Mouse (Mus musculus) MEL (cell line): ENCODE results near the gene Mapk8ip1. TPM values are rescaled to one million over a fixed set of nuclear protein-coding genes. Genes with fewer than 3 reads are reported as not detected.

ENCODE experiments used
- DNase-seq: peaks from one replicate; pipeline ENCODE4 v3.0.0; 2011; ENCODE audit warnings: low read depth, low spot score
- H3K27ac ChIP-seq: 2 replicates; pipeline ENCODE4 v1.5.1; 2012; ENCODE audit warnings: low read depth, mild to moderate bottlenecking, control low read depth, low read length, moderate library complexity; ENCODE audit not compliant: control insufficient read depth
- H3K27me3 ChIP-seq, 2 experiments: fragments of 150-350 bp in 1 of 2; sonication (generic) in 1 of 2; 2 replicates each; pipeline ENCODE4 v1.6.1; 2012; ENCODE audit warnings: low read length in 2 of 2, mild to moderate bottlenecking in 2 of 2, improper control_type of control experiment in 1 of 2, moderate library complexity in 1 of 2; ENCODE audit not compliant: insufficient read depth in 2 of 2, control insufficient read depth in 1 of 2
- H3K36me3 ChIP-seq, 2 experiments: 2 replicates each; pipeline ENCODE4 v1.6.1; 2012 to 2014; ENCODE audit warnings: low read length in 2 of 2, improper control_type of control experiment in 1 of 2, inconsistent platforms in 1 of 2, mild to moderate bottlenecking in 1 of 2; ENCODE audit not compliant: insufficient read depth in 2 of 2, control insufficient read depth in 1 of 2
- H3K4me1 ChIP-seq, 2 experiments: fragments of 150-350 bp in 1 of 2; sonication (generic) in 1 of 2; 2 replicates each; pipeline ENCODE4 v1.6.1; 2012; ENCODE audit warnings: low read length in 2 of 2, improper control_type of control experiment in 1 of 2, mild to moderate bottlenecking in 1 of 2; ENCODE audit not compliant: insufficient read depth in 2 of 2, control insufficient read depth in 1 of 2
- H3K4me3 ChIP-seq, 2 experiments: fragments of 150-350 bp in 1 of 2; sonication (generic) in 1 of 2; 2 replicates each; pipeline ENCODE4 v1.5.1; 2012; ENCODE audit warnings: low read depth in 2 of 2, low read length in 2 of 2, mild to moderate bottlenecking in 2 of 2, moderate library complexity in 2 of 2, control low read depth in 1 of 2, improper control_type of control experiment in 1 of 2; ENCODE audit not compliant: control insufficient read depth in 1 of 2, insufficient read depth in 1 of 2
- H3K79me2 ChIP-seq: 2 replicates; pipeline ENCODE4 v1.6.1; 2012; ENCODE audit warnings: mild to moderate bottlenecking, low read length, moderate library complexity; ENCODE audit not compliant: control insufficient read depth, poor library complexity, insufficient read depth
- H3K9ac ChIP-seq: 2 replicates; pipeline ENCODE4 v1.6.1; 2012; ENCODE audit warnings: low read depth, mild to moderate bottlenecking, control low read depth, low read length, moderate library complexity; ENCODE audit not compliant: control insufficient read depth, poor library complexity, severe bottlenecking
- H3K9me3 ChIP-seq: fragments of 150-350 bp; sonication (generic); replicated peaks from 2 replicates; pipeline ENCODE4 v1.6.1; 2012; ENCODE audit warnings: mild to moderate bottlenecking, low read length, improper control_type of control experiment, moderate library complexity; ENCODE audit not compliant: insufficient read depth
- BHLHE40 ChIP-seq: IDR thresholded peaks from 2 replicates; pipeline ENCODE4 v1.6.1; 2012; ENCODE audit warnings: low read depth, mild to moderate bottlenecking, inconsistent platforms, low read length, improper control_type of control experiment, borderline replicate concordance
- CHD1 ChIP-seq: IDR thresholded peaks from 2 replicates; pipeline ENCODE4 v1.6.1; 2012; ENCODE audit warnings: low read depth, mild to moderate bottlenecking, inconsistent platforms, low read length, improper control_type of control experiment
- CHD2 ChIP-seq: IDR thresholded peaks from 2 replicates; pipeline ENCODE4 v1.6.1; 2011; ENCODE audit warnings: low read length, improper control_type of control experiment
- CTCF ChIP-seq, 3 experiments: IDR thresholded peaks in 2 of 3; conservative IDR thresholded peaks in 1 of 3; 2 replicates each; pipeline ENCODE4 v1.5.1; 2011 to 2012; ENCODE audit warnings: low read length in 3 of 3, low read depth in 2 of 3, mild to moderate bottlenecking in 2 of 3, improper control_type of control experiment in 1 of 3, inconsistent platforms in 1 of 3, mixed read lengths in 1 of 3, moderate library complexity in 1 of 3; ENCODE audit not compliant: control insufficient read depth in 1 of 3, insufficient read depth in 1 of 3, poor library complexity in 1 of 3, severe bottlenecking in 1 of 3
- ETS1 ChIP-seq: IDR thresholded peaks from 2 replicates; pipeline ENCODE4 v1.6.1; 2012; ENCODE audit warnings: low read depth, mild to moderate bottlenecking, inconsistent platforms, low read length, improper control_type of control experiment, moderate library complexity
- GATA1 ChIP-seq: IDR thresholded peaks from 2 replicates; pipeline ENCODE4 v1.6.1; 2011; ENCODE audit warnings: low read depth, low read length, improper control_type of control experiment
- JUND ChIP-seq: IDR thresholded peaks from 2 replicates; pipeline ENCODE4 v1.6.1; 2011; ENCODE audit warnings: low read depth, mild to moderate bottlenecking, improper control_type of control experiment, low read length
- MAZ ChIP-seq: IDR thresholded peaks from 2 replicates; pipeline ENCODE4 v1.6.1; 2012; ENCODE audit warnings: low read depth, mild to moderate bottlenecking, inconsistent platforms, low read length, improper control_type of control experiment
- MEF2A ChIP-seq: IDR thresholded peaks from 2 replicates; pipeline ENCODE4 v1.6.1; 2014; ENCODE audit warnings: low read depth, mild to moderate bottlenecking, inconsistent platforms, low read length, improper control_type of control experiment; ENCODE audit not compliant: poor library complexity, insufficient replicate concordance, severe bottlenecking; ENCODE audit errors: extremely low read depth
- MXI1 ChIP-seq: IDR thresholded peaks from 2 replicates; pipeline ENCODE4 v1.6.1; 2011; ENCODE audit warnings: mild to moderate bottlenecking, low read depth, low read length, improper control_type of control experiment
- RAD21 ChIP-seq: IDR thresholded peaks from 2 replicates; pipeline ENCODE4 v1.6.1; 2011; ENCODE audit warnings: mild to moderate bottlenecking, low read depth, low read length, improper control_type of control experiment
- RCOR1 ChIP-seq: IDR thresholded peaks from 2 replicates; pipeline ENCODE4 v1.6.1; 2012; ENCODE audit warnings: low read depth, mild to moderate bottlenecking, inconsistent platforms, low read length, improper control_type of control experiment
- TAL1 ChIP-seq: IDR thresholded peaks from 2 replicates; pipeline ENCODE4 v1.6.1; 2012; ENCODE audit warnings: mild to moderate bottlenecking, inconsistent platforms, low read length, moderate library complexity, mixed read lengths
- TBP ChIP-seq: IDR thresholded peaks from 2 replicates; pipeline ENCODE4 v1.8.0; 2011; ENCODE audit warnings: low read depth, low read length, improper control_type of control experiment
- USF2 ChIP-seq, 2 experiments: IDR thresholded peaks; 2 replicates each; pipeline ENCODE4 v1.6.1; 2011 to 2012; ENCODE audit warnings: improper control_type of control experiment in 2 of 2, low read length in 2 of 2, borderline replicate concordance in 1 of 2, inconsistent platforms in 1 of 2, low read depth in 1 of 2, mild to moderate bottlenecking in 1 of 2; ENCODE audit not compliant: insufficient read depth in 1 of 2
- ZC3H11A ChIP-seq: IDR thresholded peaks from 2 replicates; pipeline ENCODE4 v1.6.1; 2012; ENCODE audit warnings: low read depth, mild to moderate bottlenecking, inconsistent platforms, low read length, improper control_type of control experiment
- ZMIZ1 ChIP-seq: IDR thresholded peaks from 2 replicates; pipeline ENCODE4 v1.6.1; 2012; ENCODE audit warnings: low read depth, mild to moderate bottlenecking, inconsistent platforms, low read length, improper control_type of control experiment, moderate library complexity
- polyA plus RNA-seq, 2 experiments: library from polyadenylated mRNA; stranded (reverse) in 1 of 2; unstranded in 1 of 2; fragments of >175 nt in 1 of 2; fragments of >200 nt in 1 of 2; gene quantifications; 2 replicates each; pipeline versions ENCODE4 v1.2.1 to v1.2.4; 2012; ENCODE audit warnings: low replicate concordance in 2 of 2, low read depth in 1 of 2; ENCODE audit not compliant: insufficient read length in 2 of 2, insufficient read depth in 1 of 2, missing spikeins in 1 of 2
- total RNA-seq: library from RNA; depleted of rRNA; stranded (reverse); fragments of 300-350 nt; gene quantifications from 2 replicates; pipeline ENCODE4 v1.2.3, GENCODE M21; 2012

The Mapk8ip1 gene
- total and polyA plus RNA-seq, 3 experiments, result 2.5 to 3.8 TPM; not detected in 1

- Histone ChIP-seq H3K79me2 (no peaks in the 10 kb centered on the region), H3K36me3 (no peaks in the 10 kb centered on the region), H3K4me3 (no peak overlapping the region), H3K9ac (no peak overlapping the region), H3K27ac (no peak overlapping the region), H3K4me1 (no peaks in the 10 kb centered on the region), H3K27me3 (no peaks in the 10 kb centered on the region), H3K9me3 (no peaks in the 10 kb centered on the region)
- no peak for DNase-seq
- no peak for TF ChIP-seq RCOR1
- no peak for TF ChIP-seq ZC3H11A
Observed at GRCm38 (mm10) chr2:92362571-92363228, 38.4 kb downstream of the Mapk8ip1 start.

DNA sequence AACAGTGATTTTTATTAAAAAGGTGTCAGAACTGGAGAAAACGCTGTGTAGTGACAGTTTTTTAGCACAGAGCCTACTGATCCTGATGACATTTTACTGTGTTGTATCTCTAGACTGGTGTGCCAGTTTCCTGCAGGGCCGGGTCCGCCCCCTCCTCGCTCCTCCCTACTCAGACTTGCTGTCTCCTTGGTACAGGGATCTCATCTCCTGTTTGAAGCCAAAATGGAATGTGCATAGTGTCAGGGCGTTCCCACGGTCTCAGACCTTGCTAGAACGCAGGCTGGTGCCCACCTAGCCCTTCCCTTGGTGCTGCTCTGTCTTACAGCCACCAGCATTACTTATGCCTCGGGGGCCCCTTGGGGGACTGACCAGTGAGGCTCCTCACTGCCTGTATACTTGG is 39.3 kb downstream of the Mapk8ip1 start:
- TF ChIP-seq CHD1 (no peak), MXI1 (no peak), TAL1 (no peak), RAD21 (no peak), MEF2A (no peak), CHD2 (no peak), TBP (no peak), ETS1 (no peak), JUND (no peak), MAZ (no peak)
- H3K4me1 ChIP-seq, result no peaks in the 10 kb centered on the region
- H3K36me3 ChIP-seq, result no peaks in the 10 kb centered on the region
- H3K79me2 ChIP-seq, result no peaks in the 10 kb centered on the region
- H3K27me3 ChIP-seq, result no peaks in the 10 kb centered on the region
- no peaks in the 10 kb centered on the region for H3K9me3 ChIP-seq
- no peak overlapping the region for H3K9ac ChIP-seq
- H3K4me3 ChIP-seq, result no peak overlapping the region
- H3K27ac ChIP-seq, result no peak overlapping the region
- no peak for DNase-seq

DNA sequence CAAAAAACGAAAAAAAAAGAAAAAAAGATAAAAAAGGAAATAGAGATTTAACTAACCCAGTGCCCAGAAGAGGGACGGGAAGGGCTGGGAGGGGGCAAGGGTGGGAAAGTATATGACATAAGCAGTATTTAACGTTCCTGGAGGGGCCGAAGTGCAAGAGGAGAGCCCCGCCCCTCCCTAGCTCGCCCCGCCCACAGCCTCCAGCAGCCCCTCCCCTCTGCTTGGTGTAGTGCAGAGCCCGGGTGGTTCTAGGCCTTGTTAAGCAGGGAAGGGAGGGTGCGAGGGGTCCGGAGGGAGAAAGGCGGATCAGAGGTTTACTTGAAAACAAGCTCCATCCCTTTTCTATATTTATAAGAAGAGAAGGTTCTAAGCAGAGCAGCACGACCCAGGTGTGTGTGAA is 40.2 kb downstream of the Mapk8ip1 start:
- no peak for TF ChIP-seq RAD21
- TF ChIP-seq MEF2A, result no peak
- no peak for TF ChIP-seq BHLHE40
- TF ChIP-seq GATA1, result no peak
- no peak for TF ChIP-seq ETS1
- no peak for TF ChIP-seq CTCF (IDR thresholded peaks at IDR 0.05 in 2 of 3, conservative IDR thresholded peaks at IDR 0.05 in 1 of 3; ENCODE audit: control insufficient read depth in 1 of 3, insufficient read depth in 1 of 3, low read depth in 2 of 3, low read length in 3 of 3, poor library complexity in 1 of 3, severe bottlenecking in 1 of 3)
- no peak for TF ChIP-seq MAZ
- no peak for TF ChIP-seq TAL1
- TF ChIP-seq RCOR1, result no peak
- TF ChIP-seq ZMIZ1, result no peak
- TF ChIP-seq MXI1, result no peak
- TF ChIP-seq USF2 (IDR thresholded peaks at IDR 0.05; ENCODE audit: borderline replicate concordance in 1 of 2, insufficient read depth in 1 of 2, low read depth in 1 of 2, low read length in 2 of 2), result no peak
- no peak overlapping the region for H3K4me3 ChIP-seq
- no peak overlapping the region for H3K9ac ChIP-seq
- H3K4me1 ChIP-seq, result no peaks in the 10 kb centered on the region
- DNase-seq, result peak; percentile 11
- no peaks in the 10 kb centered on the region for H3K9me3 ChIP-seq
- H3K36me3 ChIP-seq, result no peaks in the 10 kb centered on the region
- H3K27me3 ChIP-seq, result no peaks in the 10 kb centered on the region
- H3K79me2 ChIP-seq, result no peaks in the 10 kb centered on the region
- H3K27ac ChIP-seq, result no peak overlapping the region
